Mouse (Mus musculus): ENCODE data around the gene Hectd4.
A peak's percentile ranks its signal among the peaks of the same experiment; 100 is the strongest.

The Hectd4 gene

GRCm38 (mm10) chr5:121219980-121220731 is at the start of gene Hectd4:
Hectd4 (plus strand) TSS chr5:121220219.
- DNase-seq (ENCODE audit: low read depth, low spot score): peak; percentile 93

GRCm38 (mm10) chr5:121172835-121173234 is 47.2 kb upstream of the Hectd4 start:
- no peak for DNase-seq (ENCODE audit: low read depth, low spot score)

- DNase-seq (ENCODE audit: low read depth, low spot score): no peak
Observed at GRCm38 (mm10) chr5:121179077-121179857, 40.8 kb upstream of the Hectd4 start.

GRCm38 (mm10) chr5:121183269-121183668 is 36.8 kb upstream of the Hectd4 start:
- no peak for DNase-seq (ENCODE audit: low read depth, low spot score)

- no peak for DNase-seq (ENCODE audit: low read depth, low spot score)
Observed at GRCm38 (mm10) chr5:121184375-121184774, 35.6 kb upstream of the Hectd4 start.

- no peak for DNase-seq (ENCODE audit: low read depth, low spot score)
Observed at GRCm38 (mm10) chr5:121184945-121185551, 35.0 kb upstream of the Hectd4 start.

- DNase-seq (ENCODE audit: low read depth, low spot score): no peak
Observed at GRCm38 (mm10) chr5:121187580-121188001, 32.4 kb upstream of the Hectd4 start.

GRCm38 (mm10) chr5:121188265-121188664 is 31.8 kb upstream of the Hectd4 start:
- DNase-seq (ENCODE audit: low read depth, low spot score): no peak

- peak; percentile 49 for DNase-seq (ENCODE audit: low read depth, low spot score)
Observed at GRCm38 (mm10) chr5:121189182-121189581, 30.8 kb upstream of the Hectd4 start.

GRCm38 (mm10) chr5:121190210-121190835 is 29.7 kb upstream of the Hectd4 start:
- peak; percentile 54 for DNase-seq (ENCODE audit: low read depth, low spot score)

- peak; percentile 84 for DNase-seq (ENCODE audit: low read depth, low spot score)
Observed at GRCm38 (mm10) chr5:121190836-121191583, 29.0 kb upstream of the Hectd4 start, which contains the start of gene Ptpn11. Ptpn11 (minus strand) TSS chr5:121191397.

GRCm38 (mm10) chr5:121191584-121191906 is 28.5 kb upstream of the Hectd4 start:
- DNase-seq (ENCODE audit: low read depth, low spot score): no peak

- no peak for DNase-seq (ENCODE audit: low read depth, low spot score)
Observed at GRCm38 (mm10) chr5:121194173-121194572, 25.8 kb upstream of the Hectd4 start.

GRCm38 (mm10) chr5:121196764-121197163 is 23.3 kb upstream of the Hectd4 start:
- DNase-seq (ENCODE audit: low read depth, low spot score): no peak

GRCm38 (mm10) chr5:121197337-121197736 is 22.7 kb upstream of the Hectd4 start:
- no peak for DNase-seq (ENCODE audit: low read depth, low spot score)

- no peak for DNase-seq (ENCODE audit: low read depth, low spot score)
Observed at GRCm38 (mm10) chr5:121198376-121198775, 21.6 kb upstream of the Hectd4 start.

- peak; percentile 79 for DNase-seq (ENCODE audit: low read depth, low spot score)
Observed at GRCm38 (mm10) chr5:121201739-121202138, 18.3 kb upstream of the Hectd4 start.

GRCm38 (mm10) chr5:121202467-121202866 is 17.6 kb upstream of the Hectd4 start:
- DNase-seq (ENCODE audit: low read depth, low spot score): peak; percentile 30

GRCm38 (mm10) chr5:121204132-121205089 is 15.6 kb upstream of the Hectd4 start, which contains the start of gene Rpl6:
Rpl6 (plus strand) TSS chr5:121204481.
- DNase-seq (ENCODE audit: low read depth, low spot score): peak; percentile 95
